Mouse (Mus musculus) spleen, adult 12 weeks (tissue): ENCODE measurements around the gene Pik3c2a.
A peak's percentile ranks its signal among the peaks of the same experiment; 100 is the strongest.

Experiments
- DNase-seq: peaks from one replicate; pipeline ENCODE4 v3.0.0; 2022; ENCODE audit warnings: low spot score

Pik3c2a gene

DNA sequence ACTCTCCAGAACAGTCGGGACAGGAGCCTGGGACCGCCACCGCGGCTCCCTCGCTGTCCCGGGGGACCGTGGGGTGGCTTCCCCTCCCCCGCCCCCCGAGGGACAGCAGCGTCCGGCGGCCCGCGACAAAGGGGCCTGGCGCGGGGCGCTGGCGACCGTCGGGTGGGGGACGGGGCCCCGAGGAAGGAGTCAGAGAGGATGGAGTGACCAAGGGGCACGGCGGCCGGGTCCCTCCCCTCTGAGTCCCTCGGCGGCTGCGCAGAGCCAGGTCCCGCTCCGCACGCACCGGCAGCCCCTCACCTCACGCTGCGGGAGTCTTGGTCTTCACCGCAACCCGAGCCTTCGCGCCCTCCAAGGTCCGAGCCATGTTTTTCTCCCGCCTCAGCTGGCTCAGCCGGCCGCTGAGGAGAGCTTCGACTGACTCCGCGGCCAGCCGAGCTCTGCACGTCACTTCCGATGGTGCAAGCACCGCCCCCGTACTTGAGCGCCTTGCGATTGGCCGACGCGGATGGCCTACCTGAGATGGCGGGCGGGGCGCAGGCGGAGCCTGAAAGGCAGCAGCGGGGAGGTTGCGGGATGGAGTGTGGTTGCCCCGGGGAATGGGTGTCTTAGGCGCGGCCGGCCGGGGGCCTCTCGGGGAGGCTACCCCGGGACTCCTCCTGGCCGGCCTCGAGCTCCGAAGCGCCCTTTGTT, at the start of gene Pik3c2a:
TSS of gene Pik3c2a (minus strand) at position 446 of the 693 bp plus-strand sequence.
- DNase-seq, result peak; percentile 66

DNA sequence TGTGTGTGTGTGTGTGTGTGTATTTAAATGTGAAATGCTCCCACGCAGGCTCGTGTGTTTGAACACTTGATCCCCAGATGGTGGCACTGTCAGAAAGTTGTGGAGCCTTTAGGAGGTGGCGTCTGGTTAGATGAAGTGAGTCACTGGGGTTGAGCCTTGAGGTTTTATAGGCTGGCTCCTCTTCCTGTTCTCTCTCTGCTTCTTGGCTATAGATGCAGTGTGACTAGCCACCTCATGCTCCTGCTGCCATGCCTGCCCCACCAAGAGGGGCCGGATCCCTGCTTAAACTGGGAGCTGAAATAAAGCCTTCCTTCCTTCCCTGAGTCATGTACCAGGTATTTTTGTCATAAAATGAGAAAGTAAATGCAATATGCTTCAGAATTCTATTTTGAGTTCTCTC, 47.9 kb upstream of the Pik3c2a start:
- DNase-seq, result no peak

DNA sequence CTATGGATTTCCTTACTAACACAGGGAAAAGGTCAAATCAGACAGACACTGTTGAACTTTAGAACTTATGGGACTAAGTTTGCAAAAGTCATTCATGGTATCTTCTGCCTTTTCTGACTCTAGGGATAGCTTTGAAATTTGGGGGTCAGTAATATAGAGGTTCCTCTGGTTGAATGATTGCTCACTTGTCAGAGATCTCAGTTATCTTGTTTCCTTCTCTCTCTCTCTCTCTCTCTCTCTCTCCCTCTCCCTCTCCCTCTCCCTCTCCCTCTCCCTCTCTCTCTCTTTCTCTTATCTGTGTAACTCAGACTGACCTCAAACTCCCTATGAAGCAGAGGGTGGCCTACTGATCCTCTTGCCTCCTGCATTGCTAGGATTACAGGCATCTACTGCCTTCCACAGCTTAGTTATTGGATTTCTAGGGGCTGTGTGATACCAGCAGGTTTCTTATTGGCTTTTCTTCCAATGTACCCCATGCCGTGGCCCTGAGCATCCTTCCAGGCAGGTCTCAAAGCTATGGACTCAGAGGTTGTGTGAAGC, 41.9 kb upstream of the Pik3c2a start:
- DNase-seq, result no peak

DNA sequence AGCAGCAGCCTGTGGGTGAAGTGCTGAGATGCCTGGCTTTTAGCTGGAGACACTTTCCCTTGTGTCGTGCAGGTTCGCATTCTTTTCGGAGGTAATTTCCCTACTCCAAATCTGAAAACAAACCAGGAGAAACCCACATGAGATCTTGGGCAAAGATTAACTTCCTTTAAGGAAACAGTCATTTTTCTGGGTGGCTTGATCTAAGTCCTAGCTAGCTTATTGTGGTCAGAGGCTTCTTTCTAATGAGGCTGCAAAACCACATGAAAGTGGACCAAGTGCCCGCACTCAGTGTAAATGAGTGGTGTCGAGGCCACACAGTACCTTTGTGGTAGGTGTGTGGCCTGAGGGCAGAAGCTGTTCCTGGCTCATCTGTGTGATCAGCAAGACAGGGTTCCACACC, 41.0 kb upstream of the Pik3c2a start:
- no peak for DNase-seq

DNA sequence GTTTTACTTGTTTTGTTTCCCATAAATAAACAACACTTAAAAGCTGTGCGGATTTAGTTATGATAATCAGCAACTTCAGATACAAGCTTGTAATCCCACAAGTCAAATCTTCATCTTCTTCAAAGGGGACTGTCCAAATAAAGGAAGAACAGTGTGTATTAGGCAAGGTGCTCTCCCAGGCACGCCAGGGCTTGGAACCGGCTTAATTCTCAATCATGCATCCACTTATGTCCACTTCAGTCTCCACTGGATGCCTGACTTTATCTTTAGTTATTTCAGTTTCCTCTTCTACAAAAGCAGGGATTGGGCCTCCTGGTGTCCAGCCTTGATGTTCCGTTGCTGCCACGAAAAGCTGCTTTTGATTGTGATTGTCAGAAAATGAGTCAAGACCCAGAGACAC, 40.5 kb upstream of the Pik3c2a start:
- DNase-seq, result no peak

DNA sequence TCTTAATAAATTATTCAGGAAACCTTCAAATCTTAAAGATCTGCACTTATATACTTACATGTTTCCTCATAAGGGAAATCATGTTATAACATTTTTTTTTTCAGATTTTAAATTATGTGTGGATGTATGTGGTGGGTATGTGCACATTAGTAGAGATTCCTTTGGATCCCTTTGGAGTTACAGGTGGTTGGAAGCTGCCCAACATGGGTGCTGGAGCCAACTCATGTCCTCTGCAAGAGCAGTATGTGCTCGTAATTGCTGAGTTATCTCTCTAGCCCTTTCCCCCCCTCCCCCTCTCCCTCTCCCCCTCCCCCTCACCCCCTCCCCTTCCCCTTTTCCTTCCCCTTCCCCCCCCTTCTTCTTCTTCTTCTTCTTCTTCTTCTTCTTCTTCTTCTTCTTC, 39.9 kb upstream of the Pik3c2a start:
- DNase-seq, result no peak

DNA sequence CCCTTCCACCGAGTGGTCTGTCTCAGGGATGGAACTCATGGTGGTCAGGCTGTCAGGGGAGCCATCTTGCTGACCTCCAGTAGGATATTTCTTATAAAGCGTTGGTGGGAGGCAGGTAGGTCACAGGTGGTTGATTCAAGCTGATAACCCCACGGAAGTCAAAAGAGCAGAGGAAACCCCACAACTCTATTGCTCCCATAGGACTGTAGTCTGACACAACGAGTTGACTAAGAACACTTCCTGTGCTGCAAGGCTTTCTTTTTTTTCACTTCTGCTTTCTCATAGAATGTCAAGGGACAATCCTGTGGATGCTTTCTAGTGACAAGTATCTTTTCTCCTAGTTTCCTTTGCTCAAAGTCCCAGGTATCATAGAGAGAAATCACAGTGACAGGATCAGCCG, 33.0 kb upstream of the Pik3c2a start:
- DNase-seq, result no peak

DNA sequence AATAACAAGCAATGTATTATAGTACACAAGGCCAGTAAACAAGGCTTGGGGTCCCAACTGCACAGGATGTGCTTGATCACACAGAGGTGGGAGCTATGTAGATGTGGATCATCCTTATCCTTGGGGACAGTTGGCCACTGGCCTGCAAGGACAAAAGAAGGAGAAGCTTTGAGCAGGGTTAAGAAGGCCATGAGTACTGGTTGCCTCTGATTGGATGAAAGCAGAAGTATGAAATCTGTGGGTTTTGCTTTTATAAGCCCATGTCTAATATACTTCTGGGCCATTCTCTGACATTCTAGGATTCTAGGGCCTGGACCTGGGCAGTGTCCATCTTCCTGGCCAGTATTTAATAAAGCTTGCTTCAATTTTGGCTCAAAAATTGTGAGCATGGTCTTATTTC, 32.6 kb upstream of the Pik3c2a start:
- DNase-seq, result no peak

DNA sequence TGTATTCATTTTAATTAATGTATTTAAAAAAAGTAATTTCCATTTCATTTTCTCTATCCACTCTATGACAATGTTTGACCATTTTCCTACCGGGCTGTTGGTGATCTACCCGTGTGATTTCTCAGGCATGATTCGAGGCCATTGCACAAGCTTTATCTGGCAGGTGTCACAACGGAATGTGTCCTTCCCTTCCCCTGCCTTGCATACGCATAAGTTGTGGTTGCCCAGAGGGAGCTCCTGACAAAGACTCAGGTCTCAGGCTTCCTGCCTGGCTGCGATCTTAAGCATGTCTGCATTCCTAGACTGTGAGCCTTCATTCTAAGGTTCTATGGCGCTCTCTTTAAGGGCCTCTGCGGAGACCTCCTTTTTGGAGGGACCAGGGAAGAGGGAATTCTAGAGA, 18.9 kb upstream of the Pik3c2a start:
- DNase-seq, result no peak

DNA sequence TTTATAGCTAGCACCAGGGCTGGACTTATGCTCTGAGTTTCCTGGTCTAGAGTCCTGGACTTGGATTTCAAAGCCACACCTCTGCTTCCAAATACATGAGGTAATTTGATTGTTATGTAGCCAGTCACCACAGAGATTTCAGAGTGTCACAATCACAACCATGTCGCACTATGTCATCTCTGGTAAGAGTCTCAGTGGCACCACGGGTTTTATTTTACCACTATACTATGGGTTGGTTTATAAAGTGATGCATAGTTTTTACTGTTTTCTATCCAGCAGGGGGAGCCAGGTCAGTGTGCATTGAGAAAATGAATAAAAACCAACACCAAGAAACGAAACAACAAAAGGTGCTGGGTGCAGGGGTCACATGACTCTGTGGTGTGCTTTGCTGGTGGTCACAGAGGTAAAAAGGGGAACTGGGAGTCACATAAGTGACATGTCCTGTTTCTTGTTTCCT, 15.8 kb upstream of the Pik3c2a start:
- no peak for DNase-seq

DNA sequence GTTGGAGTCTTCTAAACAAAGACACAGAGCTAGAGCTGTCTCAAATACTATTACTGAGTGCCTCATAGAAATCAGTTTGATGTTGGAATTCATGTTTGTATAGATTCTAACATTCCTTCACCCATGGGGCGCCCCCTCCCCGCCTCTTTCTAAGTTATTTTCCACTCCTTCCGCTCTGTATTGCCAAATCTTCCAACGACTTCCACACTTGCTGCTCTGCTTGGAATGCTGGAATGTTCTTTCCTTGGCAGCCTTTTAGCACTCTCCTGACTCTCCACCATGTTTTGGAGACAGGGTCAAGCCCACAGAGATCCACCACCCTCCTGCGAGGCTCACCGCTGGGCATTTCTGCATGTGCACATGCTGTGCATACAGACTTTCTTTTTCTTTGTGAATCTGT, 14.1 kb upstream of the Pik3c2a start:
- DNase-seq, result no peak

DNA sequence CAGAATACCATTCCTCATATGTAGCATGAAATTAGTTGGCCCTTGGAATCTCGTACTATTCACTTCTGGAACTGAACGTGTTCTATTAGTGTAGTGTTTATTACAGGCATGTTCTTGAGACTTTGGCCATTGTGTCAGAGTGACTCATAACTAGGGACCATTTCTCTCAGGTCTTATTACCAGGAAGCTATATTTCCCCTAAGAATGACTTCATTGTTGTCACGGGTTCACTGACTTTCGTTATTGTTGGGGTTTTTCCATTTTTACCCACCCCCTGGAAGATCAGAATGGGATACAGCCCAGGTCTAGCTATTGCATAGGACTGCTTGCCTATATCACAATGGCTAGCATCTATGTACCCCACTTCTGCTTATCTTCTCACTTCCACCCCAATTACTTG, 13.7 kb upstream of the Pik3c2a start:
- DNase-seq, result no peak

DNA sequence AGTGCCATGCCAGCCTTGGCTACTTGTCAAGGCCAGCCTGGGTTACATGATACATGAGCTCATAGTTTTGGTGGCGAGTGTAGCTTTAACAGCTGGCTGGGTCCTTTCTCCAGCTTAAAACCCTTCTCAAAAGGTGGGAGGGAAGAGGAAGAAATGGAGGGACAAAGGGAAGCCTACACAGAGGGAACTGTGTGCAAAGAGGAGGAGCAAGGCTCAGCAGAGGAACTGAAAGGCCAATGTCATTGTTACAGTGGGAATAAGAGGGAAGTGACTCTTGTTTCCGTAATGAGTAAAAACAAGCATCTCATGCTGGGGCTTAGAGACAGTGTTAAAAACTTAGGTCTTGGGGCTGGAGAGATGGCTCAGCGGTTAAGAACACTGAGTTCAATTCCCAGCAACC, 3.4 kb upstream of the Pik3c2a start:
- DNase-seq, result no peak

DNA sequence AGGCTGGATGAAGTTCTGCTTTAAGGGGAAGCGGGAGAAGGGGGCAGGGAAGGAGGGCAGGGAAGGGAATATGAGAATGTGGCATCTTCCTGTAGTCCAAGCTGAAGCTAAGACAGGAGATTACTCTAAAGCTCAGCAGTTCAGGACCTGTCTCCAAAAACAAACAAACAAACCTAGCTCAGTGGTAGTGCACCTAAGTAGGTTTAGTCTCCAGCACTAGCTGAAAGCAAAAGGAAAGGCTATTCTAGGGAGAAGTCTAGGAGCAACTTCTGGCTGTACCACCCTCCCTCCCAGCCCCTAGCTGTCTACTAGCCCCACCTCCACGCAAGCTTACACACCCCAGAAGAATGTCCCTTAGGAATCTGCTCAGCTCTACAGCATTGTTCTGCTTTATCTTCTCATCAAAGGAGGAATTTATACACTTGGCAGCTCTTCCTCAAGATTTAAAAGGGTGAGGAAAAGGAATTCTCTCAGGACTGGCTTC, 1.1 kb upstream of the Pik3c2a start:
- DNase-seq, result no peak

DNA sequence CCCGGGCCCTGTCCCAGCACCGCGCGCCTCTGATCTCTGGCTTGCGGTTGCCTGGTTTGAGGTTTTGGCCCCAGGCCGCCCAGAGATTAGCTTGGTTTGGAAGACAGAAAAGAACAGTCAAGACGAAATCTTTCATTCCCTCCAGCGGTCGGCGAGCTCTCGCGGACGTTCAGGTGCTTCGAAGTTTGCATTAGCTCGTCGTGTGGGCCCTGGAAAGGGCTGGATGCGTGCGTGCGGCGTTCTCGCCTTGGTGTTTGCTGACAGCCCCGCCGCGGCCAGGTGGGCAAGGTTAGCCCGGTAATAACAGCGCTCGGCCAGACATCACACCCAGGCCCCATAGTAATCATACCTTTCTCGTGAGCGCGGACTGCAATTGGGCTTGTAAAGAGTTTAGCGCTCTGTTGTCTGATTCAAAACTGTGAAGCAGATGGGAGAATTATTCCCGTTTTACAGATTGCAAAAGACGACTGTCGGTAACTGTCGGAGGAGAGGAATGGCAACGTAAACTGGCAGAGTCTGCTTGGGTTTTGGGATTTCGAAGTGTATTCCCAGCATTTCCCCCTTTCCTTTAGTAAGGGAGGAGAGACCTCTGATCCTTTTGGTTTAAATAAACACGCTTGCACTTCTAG, 562 bp upstream of the Pik3c2a start:
- DNase-seq, result no peak

DNA sequence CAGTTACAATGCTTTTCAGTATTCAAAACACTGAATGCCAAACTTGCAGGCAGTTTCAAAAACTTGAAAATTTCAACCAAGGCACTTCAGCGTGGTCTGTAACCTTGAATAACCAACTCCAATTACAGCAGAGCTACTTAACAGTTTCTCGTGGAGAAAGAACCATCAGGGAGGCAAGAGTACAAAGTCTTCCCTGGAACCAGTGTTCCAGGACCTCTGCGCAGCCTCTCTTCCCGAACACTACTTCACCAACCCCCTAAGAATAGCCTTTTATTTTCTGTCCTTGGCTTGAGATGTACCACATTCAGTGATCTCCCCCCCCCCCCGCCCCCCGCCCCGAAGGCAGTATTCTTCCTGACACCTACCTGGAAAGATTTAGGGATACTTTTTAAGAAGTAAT, 1.0 kb downstream of the Pik3c2a start:
- DNase-seq, result no peak

DNA sequence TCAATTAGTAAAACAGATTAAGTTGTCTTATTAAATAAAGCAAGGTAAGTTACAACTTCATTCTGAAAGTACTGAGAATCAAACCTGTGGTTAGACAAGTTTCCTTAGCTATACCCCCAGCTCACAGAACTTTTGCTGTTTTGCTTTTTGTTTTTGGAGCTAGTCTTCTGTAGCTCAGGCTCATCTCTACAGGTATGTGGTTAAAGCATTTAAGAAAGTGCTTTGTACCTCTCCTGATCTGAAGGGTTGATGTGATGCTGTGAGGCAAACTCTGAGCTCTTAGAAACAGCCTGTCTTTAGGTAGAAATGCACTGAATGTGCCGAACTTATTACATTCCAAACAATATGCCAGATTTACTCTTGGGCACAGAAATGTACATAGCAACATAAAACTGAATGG, 1.9 kb downstream of the Pik3c2a start:
- DNase-seq, result no peak

DNA sequence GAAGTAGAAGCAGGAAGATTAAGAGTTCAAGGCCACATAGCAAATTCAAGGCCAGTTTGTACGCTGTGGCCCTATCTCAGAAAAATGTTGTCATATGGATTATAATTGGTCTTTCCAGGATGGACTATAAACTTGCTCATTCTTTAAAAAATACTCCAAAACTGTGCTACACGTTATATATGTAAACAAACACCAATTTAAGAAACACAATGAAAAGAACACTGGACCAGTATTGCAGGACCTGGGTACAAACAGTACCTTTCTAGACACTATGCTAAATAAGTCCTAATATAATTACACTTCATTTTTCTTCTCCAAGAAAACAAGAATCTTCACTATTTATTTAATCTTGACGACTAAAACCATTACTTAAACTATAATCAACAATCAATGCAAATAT, 11.6 kb downstream of the Pik3c2a start:
- no peak for DNase-seq

DNA sequence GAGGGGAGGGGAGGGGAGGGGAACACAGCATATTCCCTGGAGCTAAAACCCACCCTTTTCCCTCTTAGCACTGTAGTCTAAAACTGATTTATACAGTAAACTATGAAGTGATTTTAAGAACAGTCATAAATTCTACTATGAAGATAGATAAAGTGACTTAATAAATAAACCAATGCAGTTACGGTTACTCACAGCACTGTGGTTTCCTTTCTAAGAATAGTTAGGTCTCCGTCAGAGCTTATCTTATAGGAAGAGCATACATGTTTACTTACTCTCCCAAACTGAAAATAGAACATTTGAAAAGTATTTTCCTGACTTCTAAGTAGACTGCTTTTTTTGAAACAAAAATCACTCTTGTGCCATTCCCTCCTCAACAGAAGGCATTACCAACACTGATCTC, 12.3 kb downstream of the Pik3c2a start:
- DNase-seq, result no peak

DNA sequence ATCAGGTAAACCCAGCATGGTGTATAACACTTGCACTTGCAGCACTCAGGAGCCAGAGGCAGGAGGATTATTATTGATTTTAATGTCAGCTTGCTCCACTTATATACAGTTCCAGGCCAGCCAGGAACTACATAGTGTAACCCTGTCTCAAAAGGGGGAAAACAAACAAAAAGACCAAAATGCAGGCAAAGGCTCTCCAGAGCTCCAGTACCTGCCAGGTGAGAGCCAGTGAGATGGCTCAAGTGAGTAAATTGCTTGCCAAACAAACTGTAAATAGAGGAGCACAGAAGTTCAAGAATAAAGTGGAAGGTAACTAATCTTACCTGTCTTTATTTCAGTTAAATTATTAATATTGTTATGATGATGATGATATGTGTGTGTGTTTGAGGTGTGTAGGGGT, 16.0 kb downstream of the Pik3c2a start:
- DNase-seq, result no peak

DNA sequence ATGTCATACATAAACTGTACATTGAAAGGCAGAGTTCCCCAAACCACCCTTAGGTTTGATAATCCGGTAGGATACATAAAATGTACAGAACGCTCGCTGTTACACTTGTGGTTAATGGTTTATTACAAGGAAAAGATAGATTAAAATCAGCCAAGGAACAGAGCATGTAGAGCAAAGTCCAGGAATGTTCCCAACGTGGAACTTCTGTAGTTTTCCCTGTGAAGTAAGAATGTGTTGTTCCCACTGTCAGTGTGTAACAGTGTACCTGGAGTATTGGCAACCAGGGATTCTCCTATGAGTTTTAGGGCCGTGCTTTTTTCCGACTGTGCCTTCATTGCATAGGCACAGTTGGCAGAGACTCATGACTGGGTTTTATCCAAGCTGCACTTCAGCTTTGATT, 17.5 kb downstream of the Pik3c2a start:
- DNase-seq, result no peak

DNA sequence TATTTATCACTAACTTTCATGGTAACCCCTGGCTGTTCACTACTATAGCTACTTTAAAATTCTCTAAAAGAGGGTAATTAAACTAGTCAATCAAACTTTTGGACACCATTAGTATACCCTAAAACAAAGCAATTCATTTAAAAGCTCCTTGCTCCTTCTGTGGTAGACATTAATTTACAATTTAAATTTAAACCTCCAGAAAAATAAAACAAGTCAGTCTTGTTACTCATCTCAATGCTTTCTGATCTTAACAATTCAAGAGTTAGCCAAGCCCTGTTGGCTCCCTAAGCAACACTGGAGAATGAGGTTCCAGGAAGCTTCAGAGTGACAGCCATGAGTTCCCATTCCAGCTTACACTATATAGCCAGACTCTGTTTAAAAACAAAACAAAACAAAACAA, 22.2 kb downstream of the Pik3c2a start:
- DNase-seq, result no peak

DNA sequence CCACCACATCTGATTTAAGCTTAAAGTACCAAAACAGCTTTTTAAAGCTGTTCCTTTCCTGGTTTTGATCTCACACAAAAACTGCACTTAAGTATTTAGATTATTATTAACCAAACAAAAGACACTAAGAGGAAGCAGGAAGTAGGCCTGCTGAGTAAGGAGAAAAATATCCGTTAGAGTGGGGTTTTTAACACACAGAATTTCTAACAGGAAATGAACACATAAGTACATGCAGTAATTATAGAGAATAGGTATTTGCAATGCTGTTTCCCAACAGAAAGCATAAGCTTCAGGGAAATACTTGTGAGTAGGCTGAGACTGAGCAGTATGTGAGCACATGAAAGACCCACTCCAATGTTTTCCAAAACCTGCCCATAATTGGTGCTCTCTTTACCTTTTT, 33.8 kb downstream of the Pik3c2a start:
- DNase-seq, result no peak

DNA sequence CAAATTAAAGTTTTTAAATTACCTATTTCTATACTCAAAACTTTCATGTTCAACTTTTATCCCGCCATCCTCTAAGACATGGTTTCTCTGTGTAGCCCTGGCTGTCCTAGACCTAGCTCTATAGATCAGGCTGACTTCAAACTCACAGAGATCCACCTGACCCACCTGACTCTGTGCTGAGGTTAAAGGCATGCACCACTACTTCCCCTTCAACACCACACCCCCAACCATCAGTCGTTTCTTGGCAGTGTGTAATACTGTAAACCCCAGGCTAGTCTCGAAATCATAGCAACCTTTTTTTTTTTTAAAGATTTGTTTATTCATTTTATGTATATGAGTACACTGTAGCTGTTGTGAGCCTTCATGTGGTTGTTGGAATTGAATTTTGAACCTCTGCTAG, 50.9 kb downstream of the Pik3c2a start:
- DNase-seq, result no peak
